Mouse (Mus musculus) lung, adult 2 months (tissue): Measurements from ENCODE around the gene Slc25a21.

Source experiments
- CTCF ChIP-seq: fragments of 200-500 bp; IDR thresholded peaks from 2 replicates; pipeline ENCODE4 v1.5.1; 2011; ENCODE audit warnings: mild to moderate bottlenecking, low read length, control low read depth; ENCODE audit not compliant: insufficient read depth
- POLR2A ChIP-seq: fragments of 200-500 bp; IDR thresholded peaks from 2 replicates; pipeline ENCODE4 v1.6.1; 2011; ENCODE audit warnings: low read depth, mild to moderate bottlenecking, control low read depth, low read length, borderline replicate concordance; ENCODE audit errors: extremely low read depth

- TF ChIP-seq CTCF (no peak), POLR2A (peak; percentile 44; the same call in 1 of the 2 replicates)
These were observed 33.0 kb upstream of the Slc25a21 start, which contains the start of the genes Prps1l3 and Mipol1 for GRCm38 (mm10) chr12:57230192-57230706.
